Mouse (Mus musculus) cerebellum, adult 2 months (tissue): ENCODE measurements around the gene Rasal2.
A peak's percentile ranks its signal among the peaks of the same experiment; 100 is the strongest.

Source experiments
- CTCF ChIP-seq: fragments of 200-500 bp; IDR thresholded peaks from 2 replicates; pipeline ENCODE4 v1.5.1; 2011; ENCODE audit warnings: low read depth, mild to moderate bottlenecking, control low read depth, low read length, moderate library complexity, borderline replicate concordance; ENCODE audit not compliant: insufficient read depth
- POLR2A ChIP-seq: fragments of 200-500 bp; IDR thresholded peaks from 2 replicates; pipeline ENCODE4 v1.6.1; 2011; ENCODE audit warnings: low read length, control low read depth, borderline replicate concordance; ENCODE audit not compliant: insufficient read depth

GRCm38 (mm10) chr1:157446325-157446724 lies 33.9 kb upstream of the Rasal2 start:
- TF ChIP-seq CTCF (peak; percentile 69; the same call in 1 of the 2 replicates), POLR2A (no peak)
